Mouse (Mus musculus) liver, embryonic 11.5 days (tissue): ENCODE data around the gene Trpd52l3. TPM values are rescaled to one million over a fixed set of nuclear protein-coding genes. Genes with fewer than 3 reads are reported as not detected.
"Not testable (repeated sequence)": the region's sequence is repeated elsewhere in the genome, so short reads cannot be mapped to it uniquely, and the experiment has no call there.

Source experiments
- ATAC-seq: fragments of 200-750 bp; cut with Nextera tagmentation; replicated peaks from 2 replicates; pipeline ENCODE4 v1.8.0; 2017; ENCODE audit warnings: moderate number of reproducible peaks, mild to moderate bottlenecking, moderate TSS enrichment, moderate library complexity; ENCODE audit not compliant: low FRiP score
- DNase-seq: peaks from one replicate; pipeline ENCODE4 v3.0.0-alpha.2; 2017; ENCODE audit warnings: low spot score
- H3K27ac ChIP-seq: fragments of 300-500 bp; sonication (generic); 2 replicates; pipeline ENCODE4 v1.5.1; 2014; ENCODE audit warnings: mild to moderate bottlenecking, low read depth, low read length, control low read depth
- H3K27me3 ChIP-seq: fragments of 300-500 bp; sonication (generic); replicated peaks from 2 replicates; pipeline ENCODE4 v1.6.1; 2014; ENCODE audit warnings: low read length, mixed read lengths; ENCODE audit not compliant: control insufficient read depth, insufficient read depth
- H3K36me3 ChIP-seq: fragments of 300-500 bp; sonication (generic); 2 replicates; pipeline ENCODE4 v1.6.1; 2014; ENCODE audit warnings: mild to moderate bottlenecking, low read length, moderate library complexity, mixed read lengths; ENCODE audit not compliant: control insufficient read depth, insufficient read depth
- H3K4me1 ChIP-seq: fragments of 300-500 bp; sonication (generic); replicated peaks from 2 replicates; pipeline ENCODE4 v1.6.1; 2014; ENCODE audit warnings: low read length, mixed read lengths; ENCODE audit not compliant: control insufficient read depth, insufficient read depth
- H3K4me2 ChIP-seq: fragments of 300-500 bp; sonication (generic); 2 replicates; pipeline ENCODE4 v1.6.1; 2014; ENCODE audit warnings: mild to moderate bottlenecking, control low read depth, moderate library complexity
- H3K4me3 ChIP-seq: fragments of 300-500 bp; sonication (generic); 2 replicates; pipeline ENCODE4 v1.5.1; 2014; ENCODE audit warnings: low read depth, low read length, control low read depth
- H3K9ac ChIP-seq: fragments of 300-500 bp; sonication (generic); 2 replicates; pipeline ENCODE4 v1.6.1; 2014; ENCODE audit warnings: low read depth, low read length, control low read depth
- H3K9me3 ChIP-seq: fragments of 300-500 bp; sonication (generic); 2 replicates; pipeline ENCODE4 v1.6.1; 2016; ENCODE audit warnings: low read length, inconsistent platforms, mixed read lengths; ENCODE audit not compliant: control insufficient read depth
- WGBS: fragments of 180-500 bp; shearing (Covaris S2); extraction: QIAGEN DNeasy Blood & Tissue Kit; methylation state at CpG from one replicate; pipeline ENCODE4 v1.1.7; 2014; 5-methylcytosine and 5-hydroxymethylcytosine counted together
- polyA plus RNA-seq: library from polyadenylated mRNA; unstranded; fragments of >200 nt; fragmentation: Nextera tagmentation; extraction: Ambion mirVana; gene quantifications from 2 replicates; pipeline ENCODE4 v1.2.1, GENCODE M21; 2014

Trpd52l3 gene
- polyA plus RNA-seq, 1 experiment from 2014 or later = not detected

DNA sequence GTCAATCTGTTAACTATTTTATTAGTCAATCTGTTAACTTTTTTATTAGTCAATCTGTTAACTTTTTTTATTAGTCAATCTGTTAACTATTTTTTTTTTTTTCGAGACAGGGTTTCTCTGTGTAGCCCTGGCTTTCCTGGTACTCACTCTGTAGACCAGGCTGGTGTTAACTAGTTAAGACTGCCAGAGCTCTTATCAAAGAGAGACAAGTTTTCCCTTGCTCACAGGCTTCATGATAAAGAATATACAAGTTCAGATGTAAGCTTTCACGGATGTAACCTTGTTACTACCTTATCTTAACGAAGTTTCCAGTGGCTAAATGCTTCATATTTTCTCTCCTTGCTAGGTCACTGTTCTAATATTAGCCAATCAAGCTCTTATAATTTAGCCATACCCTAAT is 10.7 kb downstream of the Trpd52l3 start:
- H3K4me3 ChIP-seq = no peak overlapping the region
- H3K36me3 ChIP-seq = no peaks in the 10 kb centered on the region
- H3K27ac ChIP-seq = no peak overlapping the region
- no peak overlapping the region for H3K4me2 ChIP-seq
- 51% methylated on average over 3 of the region's 3 CpGs for WGBS
- DNase-seq (no peak), ATAC-seq (0 out of 2 replicates have a peak, but pooled peaks have one; percentile 66)
- no peaks in the 10 kb centered on the region; the same call in 1 of the 2 replicates for H3K27me3 ChIP-seq
- H3K4me1 ChIP-seq = no peaks in the 10 kb centered on the region
- no peak overlapping the region for H3K9ac ChIP-seq
- H3K9me3 ChIP-seq = no peaks in the 10 kb centered on the region

DNA sequence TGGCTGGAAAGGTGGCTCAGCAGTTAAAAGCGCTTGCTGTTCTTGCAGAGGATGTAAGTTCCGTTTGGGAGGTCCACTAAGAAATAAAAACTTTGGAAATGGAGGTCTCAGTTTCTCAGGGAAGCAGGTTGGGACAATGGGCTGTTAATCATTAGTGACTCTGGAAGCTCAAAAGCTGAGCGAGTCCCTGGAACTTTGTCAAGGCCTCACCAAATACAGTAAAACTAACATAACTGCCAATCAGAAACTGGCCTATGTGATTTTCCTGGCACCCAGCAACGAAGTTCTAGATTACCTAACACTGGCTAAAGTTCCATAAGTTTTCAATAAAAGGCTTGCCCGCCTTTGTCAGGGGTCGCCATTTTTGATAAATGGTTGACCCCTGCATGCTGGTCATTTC is 12.6 kb downstream of the Trpd52l3 start:
- Histone ChIP-seq H3K36me3 (no peaks in the 10 kb centered on the region), H3K9me3 (no peaks in the 10 kb centered on the region), H3K4me2 (no peak overlapping the region), H3K27ac (no peak overlapping the region; the same call in 1 of the 2 replicates), H3K9ac (no peak overlapping the region), H3K4me3 (no peak overlapping the region), H3K4me1 (no peaks in the 10 kb centered on the region), H3K27me3 (no peaks in the 10 kb centered on the region; the same call in 1 of the 2 replicates)
- 70% methylated on average over 6 of the region's 6 CpGs for WGBS
- ATAC-seq (no peak), DNase-seq (no peak)

DNA sequence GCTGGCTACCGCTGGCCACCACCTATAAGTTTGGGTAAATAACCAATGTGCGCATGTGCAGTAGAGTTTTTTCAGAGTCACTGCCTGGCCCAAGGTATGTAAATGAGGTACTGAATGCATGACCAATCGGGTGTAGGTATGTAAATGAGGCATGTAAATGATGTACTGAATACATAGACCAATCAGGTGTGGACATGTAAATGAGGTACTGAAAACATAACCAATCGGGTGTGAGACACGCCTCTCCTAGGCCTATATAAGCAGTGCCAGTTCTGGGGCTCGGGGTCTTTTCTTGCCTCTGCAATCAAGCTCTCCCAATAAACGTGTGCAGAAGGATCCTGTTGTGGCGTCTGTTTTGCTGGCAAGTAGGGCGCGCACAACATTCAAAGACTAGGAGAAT is 19.8 kb downstream of the Trpd52l3 start:
- WGBS = 91% methylated on average over 10 of the region's 10 CpGs
- not testable (repeated sequence) for H3K36me3 ChIP-seq, ATAC-seq, H3K4me1 ChIP-seq, H3K4me2 ChIP-seq, H3K9me3 ChIP-seq, H3K9ac ChIP-seq, DNase-seq, H3K27me3 ChIP-seq, H3K27ac ChIP-seq, H3K4me3 ChIP-seq

DNA sequence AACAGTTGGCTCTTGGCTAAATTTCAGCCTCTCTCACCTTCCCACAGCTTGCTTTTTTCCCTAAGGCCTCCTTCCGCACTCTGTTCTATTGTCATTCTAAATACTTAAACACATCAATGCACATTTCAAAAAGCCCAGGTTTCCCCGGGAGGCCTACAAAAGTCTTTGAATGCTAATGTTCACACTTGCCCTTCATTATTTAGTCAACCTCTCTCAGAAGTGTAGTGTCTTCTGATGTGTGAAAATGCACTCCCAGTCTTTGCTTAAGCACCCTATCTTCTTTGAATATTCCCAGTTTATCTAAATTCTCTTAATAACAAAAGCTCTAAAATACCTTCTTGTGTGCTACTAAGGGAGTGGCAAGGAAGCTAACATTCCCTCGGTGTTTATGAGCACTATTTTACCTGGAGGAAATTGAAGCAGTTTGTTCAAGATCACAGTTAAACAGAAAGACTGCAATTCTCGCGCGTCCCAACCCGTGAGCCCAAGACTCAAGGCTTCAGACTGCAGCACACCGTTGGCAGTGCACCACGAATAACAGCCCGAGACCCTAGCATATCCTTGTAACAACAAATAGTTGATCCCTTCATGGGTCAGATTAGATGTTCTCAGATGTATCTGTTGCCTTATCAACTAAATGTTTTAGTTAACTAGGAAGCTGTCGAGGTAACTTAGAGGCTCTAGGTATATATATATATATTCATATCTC is 25.6 kb downstream of the Trpd52l3 start:
- Histone ChIP-seq H3K4me1 (peaks cover 14% of the 10 kb centered on the region), H3K27me3 (no peaks in the 10 kb centered on the region), H3K4me3 (no peak overlapping the region), H3K9ac (no peak overlapping the region), H3K4me2 (peak overlapping the region; percentile 85), H3K36me3 (no peaks in the 10 kb centered on the region), H3K27ac (no peak overlapping the region), H3K9me3 (no peaks in the 10 kb centered on the region)
- WGBS = 56% methylated on average over 11 of the region's 11 CpGs
- ATAC-seq (no peak), DNase-seq (no peak)

DNA sequence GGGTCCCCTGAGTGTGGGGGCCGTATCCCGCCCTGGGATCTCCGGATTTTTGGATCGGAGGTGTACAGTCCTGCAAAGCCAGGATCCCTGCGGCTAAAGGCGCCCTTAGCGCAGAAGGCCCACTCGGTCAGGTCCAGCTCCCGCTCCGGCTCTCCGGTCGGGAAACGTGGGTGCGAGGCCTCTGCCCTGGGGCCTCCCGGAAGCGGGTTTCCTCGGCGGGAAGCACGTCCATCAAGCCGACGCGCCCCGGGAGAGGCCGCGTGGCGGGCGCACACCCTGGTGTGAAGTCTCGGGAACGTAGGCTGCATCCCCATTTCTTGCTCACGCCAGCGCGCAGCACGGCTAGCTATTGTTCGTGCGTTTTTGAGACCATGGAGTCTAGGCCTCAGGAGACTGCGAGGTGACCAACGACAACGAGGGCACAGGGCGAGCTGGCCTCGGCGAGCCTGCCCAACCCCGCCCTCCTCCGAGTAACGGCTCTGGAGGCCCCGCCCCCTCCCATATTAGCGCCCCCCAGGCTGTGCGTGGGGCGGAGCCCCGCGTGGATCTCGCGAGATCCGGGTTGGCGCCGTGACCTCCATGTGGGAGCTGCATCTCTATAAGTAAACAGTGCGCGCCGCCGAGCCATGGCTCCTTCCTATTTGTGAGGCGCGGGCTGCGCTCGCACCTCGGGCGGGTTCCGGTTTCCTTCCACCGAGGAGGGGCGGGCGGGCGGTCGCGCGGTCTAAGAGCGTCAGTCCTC is 26.5 kb downstream of the Trpd52l3 start, which contains the start of gene Uhrf2:
Gene Uhrf2 (plus strand): TSS at position 620 of the 742 bp plus-strand sequence.
- peak within 1 kb of the TSS; percentile 92 for H3K27ac ChIP-seq
- H3K27me3 ChIP-seq = no peaks in the 10 kb centered on the region
- 3% methylated on average over 72 of the region's 74 CpGs for WGBS
- H3K9ac ChIP-seq = peak within 1 kb of the TSS; percentile 91
- H3K36me3 ChIP-seq = no peaks in the 10 kb centered on the region
- no peaks in the 10 kb centered on the region for H3K9me3 ChIP-seq
- H3K4me1 ChIP-seq = peaks cover 19% of the 10 kb centered on the region
- peak; percentile 93 for ATAC-seq
- H3K4me2 ChIP-seq = peak within 1 kb of the TSS; percentile 85
- DNase-seq = peak; percentile 92
- peak within 1 kb of the TSS; percentile 100 for H3K4me3 ChIP-seq

DNA sequence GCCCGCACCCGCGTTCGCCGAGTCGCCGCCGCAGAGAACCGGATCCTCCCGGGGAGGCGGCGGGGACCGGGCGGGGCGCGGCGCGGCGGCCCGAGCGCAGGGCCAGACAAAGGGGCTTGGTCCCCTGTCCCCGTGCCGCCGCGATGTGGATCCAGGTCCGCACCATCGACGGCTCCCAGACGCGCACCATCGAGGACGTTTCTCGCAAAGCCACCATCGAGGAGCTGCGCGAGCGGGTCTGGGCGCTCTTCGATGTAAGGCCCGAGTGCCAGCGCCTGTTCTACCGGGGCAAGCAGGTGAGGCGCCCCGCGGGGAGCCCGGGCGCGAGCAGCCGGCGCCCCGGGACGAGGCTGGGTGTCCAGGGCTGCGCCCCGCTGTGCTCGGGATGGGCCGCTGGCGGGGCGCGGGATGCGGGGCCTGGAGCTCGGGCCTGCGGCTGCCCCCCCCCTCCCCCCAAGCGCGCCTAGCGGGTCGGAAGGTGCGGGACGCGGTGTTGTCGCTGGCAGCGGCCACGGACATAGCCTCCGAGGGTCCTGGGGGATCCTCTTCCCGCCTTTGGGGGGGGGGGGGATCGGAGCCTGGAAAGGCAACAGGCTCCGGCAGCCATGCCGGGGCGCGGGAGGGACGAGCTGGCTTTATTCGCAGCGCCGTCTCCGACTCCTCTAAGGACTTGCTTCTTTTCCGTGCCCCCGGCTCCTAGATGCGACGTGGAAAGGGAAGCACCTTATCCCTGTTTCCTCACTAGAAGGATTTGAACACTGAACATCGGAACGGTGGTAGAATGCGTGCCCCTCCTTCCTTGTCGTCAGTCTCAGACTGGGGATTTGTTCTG is 27.3 kb downstream of the Trpd52l3 start:
- Histone ChIP-seq H3K27me3 (no peaks in the 10 kb centered on the region), H3K4me1 (peaks cover 21% of the 10 kb centered on the region), H3K9ac (peak overlapping the region; percentile 91), H3K36me3 (no peaks in the 10 kb centered on the region), H3K4me3 (peak overlapping the region; percentile 100), H3K27ac (peak overlapping the region; percentile 92), H3K9me3 (no peaks in the 10 kb centered on the region), H3K4me2 (peak overlapping the region; percentile 85)
- peak; percentile 56 for DNase-seq
- ATAC-seq = peak; percentile 73
- under 1% methylated on average over 79 of the region's 92 CpGs for WGBS

DNA sequence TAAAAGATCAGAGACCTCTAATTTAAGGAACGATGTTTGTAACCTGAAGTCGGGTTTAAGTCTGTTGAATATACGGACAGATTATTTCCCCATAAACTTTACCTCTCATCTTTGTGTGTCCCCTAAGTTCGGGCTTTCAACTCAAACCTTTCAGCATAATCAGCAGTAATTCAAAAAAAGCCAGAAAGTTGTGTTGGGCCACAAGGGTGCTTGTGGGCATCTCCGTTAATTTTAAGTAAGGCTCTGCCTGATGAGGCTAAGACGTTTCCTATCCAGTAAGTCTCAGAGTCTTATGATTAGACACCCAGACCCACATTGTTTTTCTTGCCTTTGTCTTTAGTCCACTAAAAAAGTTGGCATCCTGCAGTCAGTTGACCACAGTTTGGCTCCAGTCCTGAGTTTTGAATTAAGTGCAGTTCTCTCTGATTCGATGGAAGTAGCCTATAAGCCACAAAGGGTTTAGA is 27.9 kb downstream of the Trpd52l3 start:
- DNase-seq (no peak), ATAC-seq (no peak)
- Histone ChIP-seq H3K4me1 (peaks cover 21% of the 10 kb centered on the region), H3K27me3 (no peaks in the 10 kb centered on the region), H3K9ac (peak overlapping the region; percentile 91), H3K9me3 (no peaks in the 10 kb centered on the region), H3K27ac (no peak overlapping the region), H3K36me3 (no peaks in the 10 kb centered on the region), H3K4me3 (peak overlapping the region; percentile 100), H3K4me2 (peak overlapping the region; percentile 85)
- WGBS = 4% methylated on average over 7 of the region's 7 CpGs

DNA sequence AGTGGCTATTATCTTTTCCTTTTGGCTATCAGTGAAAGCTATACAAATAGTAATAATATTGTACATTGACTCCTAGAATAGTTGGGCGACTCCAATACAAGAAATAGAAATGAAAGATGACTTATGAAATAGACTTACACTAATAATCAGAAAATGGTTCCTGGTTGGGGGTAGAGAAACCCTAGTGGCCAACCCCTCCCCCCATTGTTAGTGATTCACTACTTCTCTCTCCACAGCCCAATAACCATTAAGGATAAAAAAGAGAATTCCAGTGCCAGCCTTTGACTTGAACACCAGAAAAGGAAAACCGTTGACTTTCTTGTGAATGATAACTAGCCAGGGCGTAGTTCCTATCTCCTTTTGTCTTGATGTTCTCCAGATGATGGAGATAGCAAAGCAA is 28.6 kb downstream of the Trpd52l3 start:
- Histone ChIP-seq H3K9ac (no peak overlapping the region), H3K27me3 (no peaks in the 10 kb centered on the region), H3K27ac (no peak overlapping the region), H3K4me3 (peak overlapping the region; percentile 100), H3K36me3 (no peaks in the 10 kb centered on the region), H3K4me1 (peaks cover 21% of the 10 kb centered on the region), H3K9me3 (no peaks in the 10 kb centered on the region), H3K4me2 (peak overlapping the region; percentile 85)
- no peak for DNase-seq
- ATAC-seq = no peak
- WGBS = 60% methylated on average over 3 of the region's 3 CpGs
